Mouse (Mus musculus) left cerebral cortex, postnatal 10 days (tissue): ENCODE measurements at regions not wholly inside any gene's neighbourhood (a gene's known extent, or its start where the extent isn't known, plus 50 kb on each side); places are given as distances from the start of the nearest gene placed in this dataset.
"Not testable (repeated sequence)": the region's sequence is repeated elsewhere in the genome, so short reads cannot be mapped to it uniquely, and the experiment has no call there.

Experiments
- DNase-seq, 2 experiments: peaks; one replicate each; pipeline ENCODE4 v3.0.0; 2021 to 2022; ENCODE audit warnings: low spot score in 2 of 2, mixed read lengths in 1 of 2; ENCODE audit errors: extremely low spot score in 1 of 2
- intact Hi-C: fragments of 180-260 bp; cut with DNase I; formaldehyde crosslinking; loops from one replicate; pipeline ENCODE4 v1.15.1; 2025

DNA sequence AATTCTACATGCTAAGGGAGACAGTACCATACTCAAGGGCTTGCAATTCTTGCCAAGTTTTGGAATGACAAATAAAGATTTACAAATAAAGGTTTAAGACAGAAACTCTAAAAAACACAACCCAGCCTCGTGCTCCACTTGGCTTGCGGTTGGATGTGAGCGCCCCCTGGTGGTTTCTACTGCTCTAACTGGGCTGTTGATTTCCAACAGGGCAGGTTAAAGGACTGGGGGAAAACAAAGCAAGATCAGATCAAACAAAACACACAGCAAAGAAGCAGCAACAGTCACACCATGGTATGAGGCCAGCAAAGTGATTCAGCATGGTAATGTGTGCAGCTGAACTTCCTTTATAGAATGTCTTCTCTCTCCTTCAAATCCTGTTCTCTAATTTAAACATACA, 339.2 kb downstream of the Adam3 start:
- DNase-seq = peak; percentile 66 to 84
- intact Hi-C loops = loop anchor here (2.0 kb wide), 1 partner anchor 790 kb away; no protein-coding TSS in a partner anchor

DNA sequence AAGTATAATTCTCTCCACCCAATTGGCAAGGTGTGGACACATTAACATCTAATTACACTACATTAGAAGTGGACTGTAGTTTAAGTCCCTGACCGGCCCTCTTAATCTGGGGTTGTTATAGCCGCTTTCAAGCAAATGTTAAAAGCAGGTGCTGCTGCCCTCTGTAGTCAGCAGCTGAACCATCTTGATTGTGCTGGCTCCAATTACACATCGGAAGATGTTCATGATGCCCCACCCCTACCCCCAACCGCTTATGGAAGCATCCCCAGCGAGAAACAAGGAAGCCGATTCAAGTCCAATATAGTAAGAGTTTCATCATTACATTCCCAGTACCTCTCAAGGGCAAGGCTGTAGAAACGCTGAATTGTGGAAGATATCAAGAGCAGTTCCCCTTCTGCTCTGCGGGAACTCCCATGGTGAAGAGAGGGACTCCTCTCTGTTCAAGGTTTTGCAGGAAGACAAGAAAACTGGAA, 341.7 kb downstream of the Adam3 start:
- DNase-seq = peak in 1 of 2 experiments; percentile 29
- intact Hi-C loops = no loop called here

DNA sequence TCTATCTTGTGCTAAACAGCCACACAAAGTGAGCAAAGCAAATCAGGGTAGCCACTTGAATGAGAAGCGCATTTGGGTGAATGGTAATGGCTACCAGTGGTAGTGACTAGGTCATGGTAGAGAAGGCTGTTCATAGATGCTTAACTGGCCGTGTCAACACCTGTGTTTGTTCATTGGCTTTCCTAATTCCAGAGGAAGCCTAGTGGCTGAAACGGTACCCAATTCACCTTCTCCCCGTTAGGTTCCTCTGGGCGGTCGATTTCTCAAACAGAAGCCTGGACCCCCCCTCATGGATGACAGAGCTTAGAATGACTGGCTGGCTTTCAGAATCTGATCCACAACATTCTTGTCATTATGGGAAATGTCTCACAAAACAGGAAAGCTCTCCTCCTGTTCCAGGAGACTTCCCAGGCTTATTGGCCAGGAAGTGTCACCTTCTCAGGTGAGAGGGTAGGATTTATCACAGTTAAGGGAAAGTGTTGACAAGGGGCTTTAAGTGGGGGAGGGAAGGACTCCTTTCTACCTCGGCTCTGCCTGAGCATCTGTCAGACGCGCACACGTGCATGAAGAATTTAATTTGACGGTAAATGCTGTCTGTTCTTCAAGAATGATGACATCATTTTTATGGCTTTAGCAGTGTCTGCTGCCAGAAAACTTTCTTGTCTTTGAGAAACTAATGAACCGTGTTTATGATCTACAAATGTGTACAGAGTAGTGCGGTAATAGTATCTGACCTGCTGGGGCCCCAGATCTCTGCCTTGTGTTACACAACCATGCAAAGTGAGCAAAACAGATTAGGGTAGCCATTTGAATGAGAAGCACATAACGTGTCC, 342.3 kb downstream of the Adam3 start:
- intact Hi-C loops = no loop called here
- no peak for DNase-seq

DNA sequence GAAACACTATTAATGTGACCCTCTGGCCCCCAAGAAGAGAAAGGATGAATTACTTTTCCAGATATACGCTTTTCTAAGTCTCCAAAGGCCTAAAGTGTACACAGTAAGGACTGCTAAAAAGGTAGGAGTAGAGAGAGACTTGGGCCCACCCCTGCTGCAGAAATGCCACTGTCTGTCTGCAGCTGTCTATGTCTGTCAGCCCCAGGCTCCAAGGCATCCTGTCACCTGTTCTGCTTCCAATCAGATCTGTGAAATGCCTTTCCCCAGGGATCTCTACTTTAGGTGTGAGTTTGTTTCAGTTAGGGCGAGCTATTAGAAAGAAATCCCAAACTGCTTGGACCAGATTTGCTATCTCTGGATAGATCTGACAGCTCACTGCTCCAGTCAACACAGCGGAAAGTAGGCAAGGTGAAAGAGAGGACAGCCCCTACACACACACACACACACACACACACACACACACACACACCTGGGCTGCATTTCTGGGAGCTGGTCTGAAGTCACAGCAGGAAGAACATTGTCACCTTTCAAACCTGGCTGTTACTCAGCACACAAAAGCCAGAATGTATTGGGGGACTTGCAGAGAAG, 343.9 kb downstream of the Adam3 start:
- intact Hi-C loops = no loop called here
- no peak for DNase-seq

DNA sequence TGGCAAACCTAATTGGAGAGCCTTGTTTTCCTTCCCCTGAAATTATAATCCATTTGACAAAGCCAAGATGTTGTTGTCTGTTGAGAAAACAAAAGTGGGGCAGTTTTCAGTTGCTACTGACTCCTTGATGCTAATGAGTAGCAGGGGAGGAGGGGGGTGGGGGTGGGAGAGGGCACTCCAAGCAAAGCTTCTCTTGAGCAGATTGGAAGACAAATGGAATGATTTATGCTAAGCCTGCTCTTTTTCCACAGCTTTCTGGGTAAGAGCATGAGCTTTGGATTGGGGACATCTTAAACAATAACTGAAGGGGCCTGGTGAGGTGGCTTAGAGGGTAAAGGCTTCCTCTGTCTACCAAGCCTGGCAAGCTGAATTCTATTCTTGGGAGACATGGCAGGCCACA, 347.6 kb downstream of the Adam3 start:
- intact Hi-C loops = no loop called here
- no peak for DNase-seq

DNA sequence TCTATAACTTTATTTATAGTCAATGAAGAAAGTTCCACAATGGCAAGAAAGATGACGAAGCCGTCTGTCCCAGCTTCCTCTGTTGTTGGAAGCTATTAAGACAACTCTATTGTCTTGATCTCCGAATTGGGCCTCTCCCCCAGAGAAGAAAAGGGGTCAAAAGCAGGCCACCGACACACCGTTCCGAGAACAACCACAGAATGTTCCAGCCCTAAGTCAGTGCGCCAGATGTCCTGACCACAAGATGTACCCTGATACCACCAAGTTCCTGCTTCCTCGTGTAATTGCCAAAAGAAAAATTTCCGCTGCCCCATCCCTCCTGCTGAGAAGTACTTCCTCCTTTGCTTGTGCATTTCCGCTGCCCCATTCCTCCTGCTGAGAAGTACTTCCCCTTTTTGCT, 348.8 kb downstream of the Adam3 start:
- DNase-seq, intact Hi-C loops: not testable (repeated sequence)

DNA sequence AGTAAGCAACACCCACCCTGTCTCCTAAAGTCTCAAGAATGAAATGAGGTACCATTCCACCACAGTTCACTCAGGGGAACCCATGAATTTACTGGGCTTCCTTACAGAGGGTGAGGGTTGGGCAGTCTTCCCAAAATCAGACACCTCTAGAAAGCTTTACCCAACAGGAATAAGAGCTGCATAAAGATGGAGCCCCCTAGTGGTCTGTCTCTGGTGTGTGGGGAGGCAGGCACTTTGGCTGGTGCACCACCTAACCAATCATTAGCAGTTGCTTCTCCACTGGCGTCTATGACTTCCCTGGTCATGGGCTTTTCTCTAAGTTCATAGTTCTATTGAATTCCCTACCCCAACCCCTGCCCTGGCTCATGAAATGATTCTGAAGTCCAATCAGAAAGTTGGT, 351.1 kb downstream of the Adam3 start:
- intact Hi-C loops = no loop called here
- DNase-seq = no peak

DNA sequence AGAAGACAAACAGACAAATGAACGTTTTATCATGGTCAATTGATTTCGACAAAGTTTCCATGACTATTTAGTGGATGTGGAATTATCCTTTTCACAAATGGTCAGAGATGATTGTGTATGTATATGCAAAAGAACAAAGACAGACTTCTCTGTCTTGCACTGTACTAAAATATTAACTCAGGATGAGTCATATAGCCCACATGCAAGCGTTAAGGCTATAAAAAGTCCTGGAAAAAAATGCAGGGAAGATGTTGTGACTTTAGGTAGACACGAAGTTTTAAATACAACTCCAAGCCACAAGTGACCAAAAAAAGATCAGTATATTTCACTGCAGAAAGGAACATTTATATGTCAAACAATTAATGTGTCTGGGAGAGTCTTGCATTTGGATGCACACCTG, 353.6 kb downstream of the Adam3 start:
- DNase-seq = no peak
- intact Hi-C loops = no loop called here

DNA sequence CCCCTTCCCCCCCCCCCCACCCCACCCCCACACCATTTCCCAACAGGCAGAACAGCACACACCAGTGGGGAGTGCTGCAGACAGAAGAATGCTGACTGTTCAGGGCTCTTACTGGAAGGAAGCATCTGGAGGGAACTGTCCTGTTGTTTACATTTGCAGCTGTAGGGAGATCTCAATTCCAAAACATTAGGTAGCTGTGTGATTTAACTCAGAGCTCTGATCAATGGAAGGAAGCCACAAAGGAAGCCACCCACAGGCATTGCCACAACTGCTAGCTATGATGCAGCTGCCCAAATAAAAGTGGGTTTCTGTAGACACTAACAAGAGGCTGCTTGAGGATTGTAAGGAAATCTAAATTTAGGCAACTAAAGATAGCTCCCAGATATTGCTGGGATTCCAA, 359.7 kb downstream of the Adam3 start:
- DNase-seq = peak; percentile 20 to 35
- intact Hi-C loops = no loop called here

DNA sequence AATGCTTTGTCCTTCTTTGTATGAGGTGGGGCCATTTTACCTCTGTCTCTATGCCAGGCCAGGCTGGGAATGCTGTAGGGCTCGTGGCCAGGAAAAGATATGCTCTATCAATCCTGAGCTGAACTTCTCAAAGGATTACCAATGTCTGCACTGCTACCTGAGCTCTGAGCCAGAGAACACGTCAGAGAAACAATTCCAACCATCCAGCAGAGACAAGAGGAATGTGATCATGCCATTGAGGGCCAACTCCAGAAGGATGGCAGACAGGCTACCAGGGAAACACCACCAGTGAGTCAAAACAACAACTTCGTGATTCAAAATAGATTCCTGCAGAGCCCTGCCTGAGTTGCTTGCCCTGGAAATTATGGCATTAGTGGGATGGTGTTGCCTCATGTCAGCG, 361.0 kb downstream of the Adam3 start:
- DNase-seq = no peak
- intact Hi-C loops = no loop called here

DNA sequence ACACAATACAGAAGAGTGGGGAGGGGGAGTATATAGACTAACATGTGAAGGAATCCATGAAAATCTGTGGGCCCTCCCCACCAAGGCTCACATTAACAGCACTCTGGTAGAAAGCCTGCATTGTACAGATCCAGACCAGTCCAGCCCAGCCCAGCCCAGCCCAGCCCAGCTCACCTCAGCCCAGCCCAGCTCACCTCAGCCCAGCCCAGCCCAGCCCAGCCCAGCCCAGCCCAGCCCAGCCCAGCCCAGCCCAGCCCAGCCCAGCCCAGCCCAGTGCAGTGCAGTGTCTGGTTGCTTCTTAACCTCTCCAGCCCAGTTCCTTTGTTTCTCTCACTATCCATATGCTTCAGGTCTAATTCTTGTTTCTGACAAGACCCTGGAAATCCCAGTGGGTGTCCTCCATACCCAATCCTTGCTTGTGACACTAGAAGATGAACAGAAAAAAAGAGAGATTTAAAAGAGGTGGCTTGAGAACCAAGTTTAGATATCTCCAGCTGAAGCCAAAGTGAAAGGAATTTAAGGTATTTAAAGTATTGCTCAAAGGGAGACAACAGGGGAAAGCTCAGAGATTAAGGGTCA, 366.5 kb downstream of the Adam3 start:
- intact Hi-C loops = no loop called here
- DNase-seq = no peak

DNA sequence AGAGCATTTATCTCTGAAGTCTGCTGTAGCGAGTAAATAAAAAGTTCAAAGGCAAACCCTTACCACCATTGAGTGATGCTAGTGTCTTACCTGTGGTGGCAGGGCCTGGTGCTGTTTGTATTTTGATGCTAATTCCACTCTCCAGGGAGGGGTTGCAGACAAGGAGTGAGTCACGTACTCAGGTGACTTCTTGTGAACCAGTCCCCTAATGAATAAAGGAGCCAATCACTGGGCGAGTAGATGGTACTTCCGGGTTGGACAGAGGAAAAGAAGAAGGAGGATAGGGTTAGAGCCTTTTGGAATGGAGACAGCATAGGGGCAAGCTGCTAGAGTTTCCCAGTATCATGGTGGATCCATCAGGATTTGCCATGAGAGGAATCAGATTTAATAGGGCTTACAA, 370.5 kb downstream of the Adam3 start:
- DNase-seq = no peak
- intact Hi-C loops = no loop called here

DNA sequence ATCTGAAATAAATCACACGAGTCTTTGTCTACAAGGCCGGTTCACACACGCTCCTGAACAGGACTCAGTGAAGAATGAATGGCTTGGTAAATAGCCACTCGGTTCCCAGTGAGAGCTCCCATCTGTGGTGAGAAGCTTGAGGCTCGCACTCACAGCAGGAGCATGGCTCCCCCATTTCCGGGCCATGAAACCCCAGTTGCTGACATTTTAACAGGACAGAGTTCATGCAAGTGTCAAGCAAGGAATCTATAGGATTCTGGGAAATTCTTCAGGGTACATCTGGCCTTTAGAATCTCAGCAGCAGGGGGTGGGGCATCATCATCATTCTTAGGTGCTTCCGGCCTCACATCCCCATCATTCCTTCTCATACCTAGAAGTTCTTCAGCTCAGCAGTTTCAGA, 371.8 kb downstream of the Adam3 start:
- intact Hi-C loops = no loop called here
- no peak for DNase-seq

DNA sequence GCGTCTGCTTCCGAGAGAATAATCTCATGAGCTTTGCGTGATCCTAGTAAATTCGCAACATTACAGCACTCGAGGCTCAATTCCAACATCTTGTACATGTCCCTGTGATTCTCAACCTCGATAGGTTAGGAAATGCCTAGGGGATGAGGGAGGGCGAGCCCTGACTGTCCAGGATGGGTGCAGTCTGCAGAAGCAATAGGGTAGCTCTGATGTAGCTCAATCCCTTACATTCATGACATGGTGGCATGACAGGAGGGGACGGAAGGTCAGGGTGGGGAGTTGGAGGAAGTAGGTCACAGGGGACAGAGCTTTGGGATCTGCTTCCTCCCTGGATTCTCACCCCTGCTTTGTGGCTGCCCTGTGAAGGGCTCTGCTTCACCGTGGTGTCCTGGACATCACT, 373.3 kb downstream of the Adam3 start:
- DNase-seq = no peak
- intact Hi-C loops = no loop called here

DNA sequence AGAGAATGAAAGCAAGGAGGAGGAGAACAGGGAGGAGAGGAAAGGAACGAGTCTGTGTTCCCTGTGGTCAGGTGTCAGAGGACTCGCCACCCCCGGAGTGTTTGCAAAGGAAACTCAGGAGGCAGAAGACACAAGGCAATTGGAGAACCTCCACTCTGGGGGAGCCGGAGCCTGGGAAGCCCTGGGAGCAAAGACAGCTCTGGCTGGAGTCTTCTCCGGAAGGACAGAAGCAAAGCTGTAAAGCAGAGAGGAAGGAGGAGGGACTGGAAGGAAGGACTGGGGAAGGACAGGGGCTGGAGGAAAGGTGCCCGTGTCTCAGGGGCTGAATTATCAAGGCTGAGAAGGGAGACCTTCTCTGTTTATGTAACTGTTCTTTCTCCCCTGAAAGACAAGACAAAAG, 373.9 kb downstream of the Adam3 start:
- intact Hi-C loops = no loop called here
- no peak for DNase-seq

DNA sequence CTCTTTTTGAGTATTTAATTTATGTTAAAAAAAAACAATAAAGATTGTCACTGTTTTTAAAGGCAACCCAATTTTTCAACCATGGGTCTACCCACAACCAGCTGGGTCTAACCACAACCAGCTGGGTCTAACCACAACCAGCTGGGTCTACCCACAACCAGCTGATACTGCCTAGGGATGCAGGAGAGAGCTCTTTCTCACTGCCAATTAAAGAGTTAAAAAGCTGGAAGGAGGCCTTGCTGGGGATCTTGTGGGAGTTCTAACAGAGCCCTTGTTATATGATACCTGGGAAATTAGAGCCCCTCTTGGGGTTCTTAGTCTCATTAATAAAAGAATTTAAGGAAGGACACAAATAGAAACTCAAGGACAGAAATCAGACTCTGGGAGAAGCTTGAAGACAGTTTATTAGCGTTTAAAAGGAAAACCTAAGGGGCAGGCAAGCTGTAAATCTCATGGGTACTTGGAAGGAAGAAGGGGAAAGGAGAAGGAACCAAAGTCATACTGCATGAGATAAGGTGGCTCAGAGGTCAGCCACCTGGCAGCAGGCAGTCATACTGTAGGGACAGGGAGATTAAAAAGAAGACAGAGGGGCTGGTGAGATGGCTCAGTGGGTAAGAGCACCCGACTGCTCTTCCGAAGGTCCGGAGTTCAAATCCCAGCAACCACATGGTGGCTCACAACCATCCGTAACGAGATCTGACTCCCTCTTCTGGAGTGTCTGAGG, 379.1 kb downstream of the Adam3 start:
- intact Hi-C loops = no loop called here

DNA sequence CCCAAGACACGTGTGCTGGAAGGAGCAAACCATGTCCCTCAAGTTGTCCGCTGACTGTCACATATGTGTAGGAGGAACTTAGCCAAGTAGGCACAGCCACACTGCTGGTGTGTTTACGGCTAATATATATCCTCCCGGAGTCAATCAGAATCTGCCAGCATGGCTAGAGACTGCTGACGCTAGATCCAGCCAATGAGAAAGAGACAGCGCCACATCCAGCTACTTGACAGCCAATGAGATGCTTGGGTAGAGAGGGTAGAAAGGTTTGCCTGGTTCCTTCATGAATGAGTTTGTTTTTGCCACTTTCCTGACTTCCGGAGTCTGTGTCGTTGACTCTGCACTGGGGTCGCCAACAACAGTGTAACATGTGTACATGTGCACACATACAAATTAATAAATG, 387.0 kb downstream of the Adam3 start:
- intact Hi-C loops = no loop called here

More for the DNA sequence above, 379.1 kb downstream of the Adam3 start:
- DNase-seq = no peak

DNA sequence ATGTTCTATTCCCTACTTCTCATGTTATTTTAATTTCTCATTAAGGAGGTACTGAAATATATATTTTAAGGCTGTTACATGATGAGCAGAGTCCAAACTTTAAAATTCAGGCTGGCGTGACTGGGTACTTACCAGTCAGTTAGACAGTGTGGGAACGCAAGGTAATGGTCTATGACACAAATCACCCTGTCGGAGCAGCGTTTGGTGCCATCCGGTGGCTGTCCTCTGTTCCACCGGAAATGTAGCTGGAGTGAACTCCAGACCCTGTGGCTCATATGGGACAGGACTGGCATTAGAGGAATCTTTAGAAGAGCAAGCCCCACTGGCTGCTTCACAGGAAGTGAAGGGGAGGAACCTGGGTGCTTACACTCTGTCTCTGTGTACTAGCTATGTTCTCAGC, 388.0 kb downstream of the Adam3 start:
- DNase-seq = peak; percentile 7 to 38
- intact Hi-C loops = no loop called here

More for the DNA sequence above, 387.0 kb downstream of the Adam3 start:
- no peak for DNase-seq

DNA sequence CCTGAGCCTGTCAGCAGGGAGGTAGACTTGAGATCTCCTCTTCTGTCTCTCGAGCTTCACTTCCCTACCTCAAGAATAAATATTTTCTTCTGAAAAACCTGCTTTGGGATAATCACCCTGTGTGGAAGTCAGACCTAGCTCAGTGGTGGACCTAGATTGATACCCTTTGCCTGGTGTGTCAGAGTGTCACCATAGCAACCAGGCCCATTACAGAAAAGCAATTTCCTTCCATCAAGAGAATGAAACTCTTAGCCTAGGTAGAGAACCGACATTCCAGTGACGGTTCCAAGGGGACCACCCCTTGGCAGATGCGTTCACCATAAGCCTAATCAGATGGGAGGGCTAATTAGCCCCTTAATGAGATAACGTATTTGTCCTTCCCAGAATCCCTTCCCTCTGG, 389.9 kb downstream of the Adam3 start:
- DNase-seq = no peak
- intact Hi-C loops = no loop called here

DNA sequence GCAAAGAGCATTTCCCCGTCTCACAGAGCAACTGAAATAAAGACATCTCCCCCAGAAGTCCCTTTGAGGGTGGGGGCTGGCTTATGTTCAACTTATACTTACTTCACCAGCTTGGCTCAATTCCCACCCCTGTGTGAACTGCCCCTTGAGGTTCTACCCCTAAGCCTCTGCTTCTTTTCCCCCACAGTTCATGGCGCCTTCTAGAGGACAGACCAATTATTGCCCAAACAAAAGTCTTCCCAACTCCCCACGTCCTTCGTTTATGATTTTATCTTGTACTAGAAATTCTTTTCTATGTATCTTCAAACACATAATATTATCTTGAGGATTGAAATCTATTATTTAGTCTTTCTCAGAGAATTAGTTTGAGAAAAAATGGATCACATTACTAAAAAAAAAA, 391.9 kb downstream of the Adam3 start:
- DNase-seq = no peak
- intact Hi-C loops = no loop called here
